Mouse (Mus musculus): ENCODE measurements around the gene Ptpn4.

Gene Ptpn4

DNA sequence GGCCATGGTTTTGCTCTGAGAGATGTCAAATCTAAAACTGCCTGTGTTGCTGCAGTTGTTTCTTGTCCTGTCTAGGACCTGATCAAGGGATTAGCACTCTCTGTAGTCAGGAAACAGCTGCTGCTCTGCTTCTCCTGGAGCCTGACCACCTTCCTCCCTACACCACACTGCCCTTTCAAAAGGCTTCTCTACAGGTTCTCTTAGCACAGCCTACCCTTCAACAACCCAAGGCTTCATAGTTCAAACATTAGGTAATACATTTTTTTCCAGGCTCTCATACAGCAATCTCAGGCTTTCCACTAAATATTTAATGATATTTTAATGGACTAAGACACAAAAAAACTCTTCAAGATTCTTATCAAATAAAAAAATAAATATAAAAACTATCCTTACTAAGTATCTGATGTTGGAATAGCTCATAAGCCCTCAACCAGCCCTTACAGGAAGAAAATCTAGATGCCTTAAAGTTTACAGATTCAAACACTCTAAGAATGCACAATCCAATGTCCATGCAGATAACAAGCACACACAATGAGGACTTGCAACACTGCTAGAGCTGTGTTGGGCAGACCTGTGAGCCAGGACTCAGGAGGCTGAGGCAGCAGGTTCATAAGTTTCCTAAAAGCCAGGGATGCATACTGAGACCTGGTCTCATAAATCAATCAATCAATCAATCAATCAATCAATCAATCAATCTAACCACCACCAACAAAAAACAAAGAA, 196.2 kb downstream of the Ptpn4 start:
- DNase-seq (ENCODE audit: low spot score in 2 of 2) = no peak

- DNase-seq (ENCODE audit: low spot score in 2 of 2) = no peak
These were observed 197.4 kb downstream of the Ptpn4 start for GRCm38 (mm10) chr1:119640006-119640405.

DNA sequence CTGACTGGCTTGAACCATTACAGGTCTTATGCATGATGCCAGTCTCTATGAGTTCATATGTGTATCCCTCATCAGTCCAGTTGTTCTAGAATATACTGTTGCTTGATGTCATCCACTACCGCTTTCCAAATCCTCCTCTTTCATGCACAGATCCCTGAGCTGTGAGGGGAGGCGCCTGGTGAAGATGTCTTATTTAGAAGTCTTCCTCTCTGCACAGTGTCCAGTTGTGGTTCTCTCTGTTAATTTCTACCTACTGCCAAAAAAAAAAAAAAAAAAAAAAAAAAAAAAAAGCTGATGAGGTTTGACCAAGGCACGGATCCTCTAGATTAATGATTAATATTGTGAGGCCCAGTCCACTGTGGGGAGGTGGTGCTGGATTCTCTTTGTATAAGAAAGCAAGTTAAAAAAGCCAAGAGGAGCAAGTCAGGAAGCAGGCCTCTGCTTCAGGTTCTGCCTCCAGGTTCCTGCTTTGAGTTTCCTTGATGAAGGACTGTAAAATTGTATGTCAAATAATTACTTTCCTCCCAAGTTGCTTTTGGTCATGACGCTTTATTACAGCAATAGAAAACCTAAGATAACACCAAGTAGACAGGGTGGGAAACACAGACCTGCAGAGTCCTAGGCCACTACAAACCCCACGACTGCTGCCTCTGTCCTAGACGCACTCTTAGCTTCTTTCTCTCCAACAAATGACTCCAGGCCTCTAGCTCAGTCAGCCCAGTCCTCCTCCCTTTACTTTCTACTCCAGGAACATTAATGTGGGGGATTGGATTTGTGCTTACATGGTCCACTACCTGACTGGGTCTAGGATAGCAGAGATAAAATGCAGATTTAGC, 200.0 kb downstream of the Ptpn4 start:
- no peak for DNase-seq (ENCODE audit: low spot score in 2 of 2)

DNA sequence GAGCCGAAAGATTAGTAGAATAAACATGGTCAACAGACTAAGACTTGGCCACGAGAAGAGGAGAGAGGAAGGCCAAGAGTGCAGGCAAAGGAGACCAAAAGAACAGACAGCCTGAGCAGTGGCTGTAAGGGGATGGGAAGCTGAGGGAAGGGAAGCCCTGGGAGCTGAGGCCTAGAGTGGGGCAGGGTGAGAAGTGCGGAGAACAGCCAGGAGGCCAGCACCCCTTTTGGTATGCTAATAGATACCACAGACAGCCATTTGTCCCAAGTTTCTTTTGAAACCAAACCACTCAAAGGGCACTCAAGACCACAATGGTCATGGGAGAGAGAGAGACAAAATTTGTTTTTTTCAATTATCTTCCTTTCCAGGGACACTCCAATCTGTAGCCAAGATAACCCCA, 202.7 kb downstream of the Ptpn4 start:
- DNase-seq (ENCODE audit: low spot score in 2 of 2) = no peak

DNA sequence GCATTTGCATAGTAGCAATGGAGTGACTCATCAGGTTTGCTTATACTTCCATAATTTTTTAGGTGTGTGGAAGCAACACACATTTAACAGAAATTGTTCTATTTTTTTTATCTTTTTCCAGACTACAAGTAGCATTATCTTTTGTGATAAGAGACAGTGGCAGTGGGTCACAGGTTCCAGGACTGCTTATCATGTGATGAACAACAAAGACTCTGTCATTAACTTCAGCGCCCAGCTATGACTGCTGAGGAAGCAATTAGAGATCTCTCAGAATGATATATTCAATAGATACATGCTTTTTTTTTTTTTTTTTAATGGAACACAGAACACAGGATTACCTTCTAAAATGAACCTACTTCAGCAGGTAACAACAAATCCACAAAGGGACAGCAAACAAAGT, 207.0 kb downstream of the Ptpn4 start:
- no peak for DNase-seq (ENCODE audit: low spot score in 2 of 2)

DNA sequence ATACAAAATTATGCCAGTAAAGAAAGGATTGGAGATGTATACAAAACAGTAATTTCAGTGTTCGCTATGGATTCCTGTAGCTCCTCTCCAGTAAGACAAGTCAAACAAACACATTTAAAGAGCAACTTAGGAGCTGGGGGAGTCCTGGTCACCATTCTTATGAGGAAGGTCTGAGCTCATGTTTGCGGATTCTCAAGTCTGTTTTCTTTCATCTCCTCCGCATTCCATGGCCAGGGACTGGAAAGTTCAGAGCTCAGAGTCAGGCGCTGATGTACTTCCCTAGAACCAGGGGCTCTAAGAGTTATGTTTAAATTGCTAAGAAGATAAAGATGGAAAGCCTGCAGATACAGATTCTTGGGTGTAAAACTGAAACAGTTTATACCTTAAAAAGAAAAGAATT, 210.6 kb downstream of the Ptpn4 start:
- no peak for DNase-seq (ENCODE audit: low spot score in 2 of 2)

DNA sequence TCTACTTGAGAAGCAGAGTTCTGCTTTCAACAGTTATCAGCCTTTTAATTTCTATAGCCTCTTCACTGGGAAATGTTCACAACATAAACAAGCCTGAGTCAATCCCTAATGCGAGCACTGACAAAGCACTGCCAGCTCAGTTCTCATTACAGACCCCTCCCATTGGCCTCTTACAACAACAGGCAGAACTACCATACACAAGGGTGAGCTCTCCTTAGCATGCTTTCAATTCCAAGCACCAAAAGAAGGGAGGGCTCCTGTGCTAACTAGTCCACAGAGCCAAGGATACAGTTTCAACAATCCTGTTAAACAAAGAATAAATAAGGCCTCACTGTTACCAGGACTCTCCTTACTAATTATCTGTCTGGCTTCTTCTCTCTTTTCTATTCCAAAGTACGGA, 213.0 kb downstream of the Ptpn4 start:
- DNase-seq (ENCODE audit: low spot score in 2 of 2) = no peak

GRCm38 (mm10) chr1:119605396-119605795, 232.0 kb downstream of the Ptpn4 start:
- peak in 1 of 2 experiments; percentile 19 for DNase-seq (ENCODE audit: low spot score in 2 of 2)

All from frontal cortex, postnatal 10 days (tissue).